Mouse (Mus musculus) kidney, adult 8-10 months (tissue): ENCODE measurements around the gene Smim6.

Experiments used
- DNase-seq, 2 experiments: peaks; one replicate each; pipeline ENCODE4 v3.0.0; 2022

The Smim6 gene

DNA sequence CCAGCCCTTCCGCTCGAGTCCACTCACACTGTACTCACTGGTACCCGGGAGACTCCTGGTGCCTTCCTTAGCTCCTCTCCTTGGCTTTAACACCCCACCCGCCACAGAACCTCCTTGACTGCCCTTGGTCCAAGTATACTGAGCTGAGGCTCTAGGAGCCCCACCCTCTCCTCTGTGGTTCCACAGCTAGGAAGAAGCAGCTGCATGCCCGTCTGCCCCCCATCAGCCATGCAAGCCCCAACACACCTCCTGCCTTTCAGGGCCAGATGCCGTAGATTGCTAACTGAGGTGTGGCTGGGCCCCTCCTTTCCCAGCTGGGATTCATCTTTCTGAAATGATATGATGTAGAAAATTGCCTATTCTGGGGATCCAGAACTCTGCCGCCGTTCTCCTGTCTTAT, 33.4 kb downstream of the Smim6 start:
- no peak for DNase-seq

GRCm38 (mm10) chr11:115946221-115946828, 34.5 kb downstream of the Smim6 start:
- peak; percentile 13 to 23 for DNase-seq

DNA sequence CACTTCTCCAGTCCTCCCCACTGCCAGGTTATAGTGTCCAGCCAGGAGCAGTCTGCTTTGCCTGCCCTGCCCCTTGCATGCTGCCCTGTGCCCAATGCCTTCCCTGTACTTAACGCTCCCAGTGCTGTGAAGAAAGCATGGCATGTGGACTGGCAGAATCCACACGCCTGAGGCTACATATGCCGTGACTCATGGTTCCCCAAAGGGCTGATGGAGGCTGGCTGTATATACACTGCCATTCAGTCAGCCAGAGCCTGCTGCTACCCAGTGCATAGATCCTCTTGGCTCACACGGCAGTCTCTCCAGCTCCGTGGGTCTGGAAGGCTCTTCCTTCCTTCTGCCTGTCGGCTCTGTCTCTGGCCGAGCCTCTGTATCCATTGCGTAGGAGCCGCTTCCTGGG, 36.5 kb downstream of the Smim6 start:
- no peak for DNase-seq

DNA sequence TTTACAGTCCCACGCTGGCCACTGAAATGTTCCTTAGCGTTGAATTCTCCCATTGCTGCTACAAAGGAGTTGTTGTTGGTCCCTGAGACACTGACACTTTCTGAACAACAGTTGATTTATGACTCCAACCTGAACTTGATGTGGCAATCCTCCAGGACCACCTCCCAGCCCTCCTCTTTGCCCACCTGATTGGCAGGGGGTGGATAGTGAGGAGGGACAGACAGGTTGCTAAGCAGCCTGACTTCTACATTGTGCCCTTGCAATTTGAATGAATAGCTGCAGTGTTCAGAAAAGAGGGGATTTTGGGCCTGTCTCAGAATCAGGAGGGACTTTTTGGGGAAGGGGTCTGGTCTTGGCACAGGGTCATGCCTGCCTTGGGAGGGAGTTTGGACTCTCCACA, 38.9 kb downstream of the Smim6 start:
- no peak for DNase-seq

- no peak for DNase-seq
Observed at GRCm38 (mm10) chr11:115954712-115955111, 42.9 kb downstream of the Smim6 start.

GRCm38 (mm10) chr11:115955195-115955858, 43.5 kb downstream of the Smim6 start:
- peak; percentile 55 to 59 for DNase-seq

DNA sequence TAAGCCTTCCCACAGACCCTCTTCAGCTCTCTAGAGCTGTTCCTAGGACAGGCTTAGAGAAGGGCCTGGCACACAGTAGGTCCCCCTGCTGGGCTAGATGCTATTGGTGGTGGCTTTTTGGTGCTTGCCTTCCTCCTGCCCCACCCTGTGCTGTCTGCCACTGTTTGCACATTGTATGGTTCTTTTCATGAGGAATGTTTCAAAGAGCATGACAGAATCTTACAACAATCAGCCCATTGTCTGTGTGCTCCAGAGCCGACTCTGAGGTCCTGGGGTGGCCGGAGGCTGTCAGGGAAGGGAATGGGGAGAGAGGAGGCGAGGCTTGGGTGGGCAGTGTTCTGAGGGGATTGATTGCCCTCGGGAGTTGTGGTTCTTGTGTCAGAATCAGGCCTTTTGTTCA, 44.6 kb downstream of the Smim6 start:
- DNase-seq, result no peak

- no peak for DNase-seq
Observed at GRCm38 (mm10) chr11:115957971-115958370, 46.2 kb downstream of the Smim6 start.

DNA sequence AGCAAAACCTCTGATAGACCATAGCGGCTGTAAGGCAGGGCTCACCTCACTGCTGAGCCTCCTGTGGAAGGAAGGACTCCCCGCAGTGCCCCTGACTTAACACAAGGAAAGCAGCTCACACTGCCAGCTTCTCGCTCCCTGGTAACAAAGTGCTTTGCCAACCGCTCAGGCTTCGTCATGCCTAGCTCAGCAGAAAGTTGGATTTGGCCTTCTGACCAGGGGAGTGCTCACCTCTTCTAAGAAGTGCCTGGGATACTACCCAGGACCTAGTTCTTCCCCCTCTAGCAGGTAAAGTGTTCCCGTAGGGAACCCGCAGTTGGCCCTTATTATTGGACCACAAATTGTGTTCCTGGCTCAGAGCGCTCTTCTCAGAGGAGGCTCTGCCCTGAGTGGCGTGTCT, 47.2 kb downstream of the Smim6 start:
- peak; percentile 25 to 38 for DNase-seq

DNA sequence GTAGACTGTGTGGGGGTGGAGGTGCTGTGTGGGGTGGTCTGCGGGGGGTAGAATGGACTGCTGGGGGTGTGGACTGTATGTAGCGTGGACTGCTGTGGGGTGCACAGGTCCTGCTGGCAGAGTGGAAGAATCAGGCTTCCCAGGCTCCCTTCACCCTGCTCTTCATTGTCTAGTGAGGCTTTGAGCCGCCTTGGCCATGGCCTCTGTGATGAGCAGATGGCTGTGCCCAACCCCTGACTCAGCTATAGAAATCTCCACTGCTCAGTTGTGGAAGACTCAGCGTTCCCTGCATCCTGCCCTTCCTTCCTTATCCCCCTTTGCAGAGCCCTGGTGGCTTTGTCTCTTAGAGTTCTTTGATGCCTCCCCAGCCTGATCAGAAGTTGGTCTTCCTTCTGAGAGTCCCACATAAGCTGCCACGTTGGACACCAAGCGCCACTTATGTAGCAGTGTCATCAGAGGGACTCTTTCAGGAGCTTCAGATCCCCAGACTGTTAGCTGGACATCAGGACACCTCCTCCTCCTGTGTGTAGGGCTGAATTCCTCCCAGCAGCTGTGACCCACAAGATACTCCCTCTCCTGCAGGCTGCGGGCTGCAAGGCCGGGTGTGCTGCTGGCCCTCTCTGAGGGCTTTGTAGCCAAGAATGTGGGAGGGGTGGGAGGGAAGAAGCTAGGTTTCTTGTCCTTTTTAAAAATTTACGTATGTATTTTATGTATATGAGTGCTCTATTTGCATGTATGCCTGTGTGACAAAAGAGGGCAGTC, 51.0 kb downstream of the Smim6 start:
- DNase-seq, result no peak
